Mouse (Mus musculus): ENCODE data around the gene Ncf4. TPM values are rescaled to one million over a fixed set of nuclear protein-coding genes. Genes with fewer than 3 reads are reported as not detected.

Gene Ncf4
- total and polyA plus RNA-seq, 2 experiments from 2014 or later, result 1.6 to 3.0 TPM

GRCm38 (mm10) chr15:78293716-78294115 is 49.1 kb downstream of the Ncf4 start:
- DNase-seq (ENCODE audit: low spot score) (no peak), ATAC-seq (no peak)
- Histone ChIP-seq H3K4me2 (ENCODE audit: low read depth, low read length) (no peak overlapping the region), H3K36me3 (ENCODE audit: insufficient read depth, low read length) (no peaks in the 10 kb centered on the region), H3K9ac (replicated peaks; ENCODE audit: low read length) (no peak overlapping the region), H3K27me3 (ENCODE audit: insufficient read depth, low read length) (no peaks in the 10 kb centered on the region), H3K9me3 (ENCODE audit: low read length) (no peaks in the 10 kb centered on the region), H3K27ac (no peak overlapping the region), H3K4me3 (ENCODE audit: low read length) (no peak overlapping the region), H3K4me1 (ENCODE audit: insufficient read depth, low read length) (no peaks in the 10 kb centered on the region)
- TF ChIP-seq CTCF (IDR thresholded peaks at IDR 0.05; ENCODE audit: low read depth), result peak; percentile 8; the same call in 1 of the 2 replicates
- WGBS, result 71% methylated on average over 4 of the region's 4 CpGs

- WGBS, result 89% methylated on average over 1 of the region's 1 CpGs
- no peaks in the 10 kb centered on the region for H3K4me1 ChIP-seq (ENCODE audit: insufficient read depth, low read length)
- no peak for DNase-seq (ENCODE audit: low spot score)
- H3K36me3 ChIP-seq (ENCODE audit: insufficient read depth, low read length), result no peaks in the 10 kb centered on the region
- no peaks in the 10 kb centered on the region for H3K27me3 ChIP-seq (ENCODE audit: insufficient read depth, low read length)
- no peaks in the 10 kb centered on the region for H3K9me3 ChIP-seq (ENCODE audit: low read length)
- no peak overlapping the region for H3K27ac ChIP-seq
- H3K4me3 ChIP-seq (ENCODE audit: low read length), result no peak overlapping the region
- H3K9ac ChIP-seq (replicated peaks; ENCODE audit: low read length), result no peak overlapping the region
- no peak for TF ChIP-seq CTCF (IDR thresholded peaks at IDR 0.05; ENCODE audit: low read depth)
- ATAC-seq, result no peak
- H3K4me2 ChIP-seq (ENCODE audit: low read depth, low read length), result no peak overlapping the region
Observed at GRCm38 (mm10) chr15:78298558-78298957, 54.0 kb downstream of the Ncf4 start.

GRCm38 (mm10) chr15:78299641-78300040 is 55.0 kb downstream of the Ncf4 start:
- no peak for TF ChIP-seq CTCF (IDR thresholded peaks at IDR 0.05; ENCODE audit: low read depth)
- no peaks in the 10 kb centered on the region for H3K27me3 ChIP-seq (ENCODE audit: insufficient read depth, low read length)
- H3K4me2 ChIP-seq (ENCODE audit: low read depth, low read length), result no peak overlapping the region
- H3K4me3 ChIP-seq (ENCODE audit: low read length), result no peak overlapping the region
- no peak overlapping the region for H3K9ac ChIP-seq (replicated peaks; ENCODE audit: low read length)
- WGBS, result 78% methylated on average over 3 of the region's 3 CpGs
- no peak for DNase-seq (ENCODE audit: low spot score)
- no peaks in the 10 kb centered on the region for H3K4me1 ChIP-seq (ENCODE audit: insufficient read depth, low read length)
- no peak overlapping the region for H3K27ac ChIP-seq
- H3K36me3 ChIP-seq (ENCODE audit: insufficient read depth, low read length), result no peaks in the 10 kb centered on the region
- ATAC-seq, result no peak
- H3K9me3 ChIP-seq (ENCODE audit: low read length), result no peaks in the 10 kb centered on the region

GRCm38 (mm10) chr15:78300773-78301172 is 56.2 kb downstream of the Ncf4 start:
- Histone ChIP-seq H3K9ac (replicated peaks; ENCODE audit: low read length) (no peak overlapping the region), H3K36me3 (ENCODE audit: insufficient read depth, low read length) (no peaks in the 10 kb centered on the region), H3K9me3 (ENCODE audit: low read length) (no peaks in the 10 kb centered on the region), H3K4me2 (ENCODE audit: low read depth, low read length) (no peak overlapping the region), H3K4me1 (ENCODE audit: insufficient read depth, low read length) (no peaks in the 10 kb centered on the region), H3K27me3 (ENCODE audit: insufficient read depth, low read length) (no peaks in the 10 kb centered on the region), H3K4me3 (ENCODE audit: low read length) (no peak overlapping the region), H3K27ac (no peak overlapping the region)
- no peak for TF ChIP-seq CTCF (IDR thresholded peaks at IDR 0.05; ENCODE audit: low read depth)
- ATAC-seq, result no peak
- DNase-seq (ENCODE audit: low spot score), result no peak

- Histone ChIP-seq H3K4me1 (ENCODE audit: insufficient read depth, low read length) (no peaks in the 10 kb centered on the region), H3K36me3 (ENCODE audit: insufficient read depth, low read length) (no peaks in the 10 kb centered on the region), H3K4me3 (ENCODE audit: low read length) (no peak overlapping the region), H3K9ac (replicated peaks; ENCODE audit: low read length) (no peak overlapping the region), H3K27me3 (ENCODE audit: insufficient read depth, low read length) (no peaks in the 10 kb centered on the region), H3K9me3 (ENCODE audit: low read length) (no peaks in the 10 kb centered on the region), H3K27ac (no peak overlapping the region), H3K4me2 (ENCODE audit: low read depth, low read length) (no peak overlapping the region)
- 96% methylated on average over 4 of the region's 4 CpGs for WGBS
- DNase-seq (ENCODE audit: low spot score) (no peak), ATAC-seq (no peak)
- no peak for TF ChIP-seq CTCF (IDR thresholded peaks at IDR 0.05; ENCODE audit: low read depth)
Observed at GRCm38 (mm10) chr15:78302718-78303117, 58.1 kb downstream of the Ncf4 start.

- Histone ChIP-seq H3K36me3 (ENCODE audit: insufficient read depth, low read length) (no peaks in the 10 kb centered on the region), H3K27ac (no peak overlapping the region), H3K4me2 (ENCODE audit: low read depth, low read length) (no peak overlapping the region), H3K9me3 (ENCODE audit: low read length) (no peaks in the 10 kb centered on the region), H3K27me3 (ENCODE audit: insufficient read depth, low read length) (no peaks in the 10 kb centered on the region), H3K4me1 (ENCODE audit: insufficient read depth, low read length) (no peaks in the 10 kb centered on the region), H3K4me3 (ENCODE audit: low read length) (no peak overlapping the region), H3K9ac (replicated peaks; ENCODE audit: low read length) (no peak overlapping the region)
- TF ChIP-seq CTCF (IDR thresholded peaks at IDR 0.05; ENCODE audit: low read depth), result no peak
- no peak for ATAC-seq
- WGBS, result 86% methylated on average over 6 of the region's 6 CpGs
- no peak for DNase-seq (ENCODE audit: low spot score)
Observed at GRCm38 (mm10) chr15:78303665-78304233, 59.1 kb downstream of the Ncf4 start.

- no peak for TF ChIP-seq CTCF (IDR thresholded peaks at IDR 0.05; ENCODE audit: low read depth)
- Histone ChIP-seq H3K4me2 (ENCODE audit: low read depth, low read length) (no peak within 1 kb of the TSS), H3K27ac (no peak within 1 kb of the TSS), H3K27me3 (ENCODE audit: insufficient read depth, low read length) (no peaks in the 10 kb centered on the region), H3K4me1 (ENCODE audit: insufficient read depth, low read length) (no peaks in the 10 kb centered on the region), H3K9me3 (ENCODE audit: low read length) (no peaks in the 10 kb centered on the region), H3K9ac (replicated peaks; ENCODE audit: low read length) (no peak within 1 kb of the TSS), H3K36me3 (ENCODE audit: insufficient read depth, low read length) (no peaks in the 10 kb centered on the region), H3K4me3 (ENCODE audit: low read length) (no peak within 1 kb of the TSS)
- no peak for ATAC-seq
- 81% methylated on average over 10 of the region's 10 CpGs for WGBS
- DNase-seq (ENCODE audit: low spot score), result no peak
Observed at GRCm38 (mm10) chr15:78305341-78305933, 60.8 kb downstream of the Ncf4 start, which contains the start of gene Csf2rb2. Gene Csf2rb2 (minus strand): TSS chr15:78305721.

Data from hindbrain, postnatal 0 days (tissue).